15 mouse cellular contexts compared by ENCODE assay signal in the genomic region with DNA sequence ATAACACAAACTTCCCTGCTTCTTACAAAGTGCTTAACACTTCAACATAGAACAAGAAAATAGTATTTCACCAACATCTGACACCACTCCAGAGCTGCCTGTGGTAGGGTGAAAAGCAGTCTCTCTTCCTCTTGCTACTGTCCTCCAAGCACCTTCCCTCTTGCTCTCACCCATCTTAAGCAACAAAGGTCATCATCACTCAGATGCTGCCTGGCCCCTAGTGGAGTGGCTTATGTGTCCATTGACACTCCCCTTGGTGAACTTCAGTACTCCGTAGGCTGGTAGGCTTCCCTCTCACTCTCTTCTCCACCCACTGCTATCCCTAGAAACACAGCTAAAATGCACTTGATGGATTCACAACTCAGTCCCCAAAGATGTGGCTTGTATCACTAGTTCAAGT. TPM values are rescaled to one million over a fixed set of nuclear protein-coding genes. Genes with fewer than 3 reads are reported as not detected.
DNase-seq lines count a peak whose midpoint lies in the region; ATAC-seq and TF ChIP-seq lines count a peak whose summit lies in the region.
"Had no signal": no experiment of that assay in that cellular context is flagged by ENCODE, and none has a peak within 500 bp of the region (broad histone marks: within the 10 kb centered on the region; RNA-seq: fewer than 3 reads in every experiment).

No protein-coding gene starts in this region.

- no peaks in the 10 kb centered on the region for H3K9me3 ChIP-seq in heart, embryonic 14.5 days (ENCODE audit: control insufficient read depth, low read length)
- no peaks in the 10 kb centered on the region for H3K9me3 ChIP-seq in heart, embryonic 10.5 days
- no peaks in the 10 kb centered on the region for H3K9me3 ChIP-seq in midbrain, embryonic 12.5 days
- no peaks in the 10 kb centered on the region for H3K9me3 ChIP-seq in midbrain, embryonic 11.5 days (ENCODE audit: control insufficient read depth, low read length)
- no peaks in the 10 kb centered on the region for H3K9me3 ChIP-seq in hindbrain, postnatal 0 days (ENCODE audit: low read length)
- H3K9me3 ChIP-seq in neural tube, embryonic 15.5 days (replicated peaks) = no peaks in the 10 kb centered on the region

- no peaks in the 10 kb centered on the region; the same call in 1 of the 2 replicates for H3K27me3 ChIP-seq in heart, embryonic 14.5 days (ENCODE audit: control insufficient read depth, insufficient read depth, low read length)
- H3K27me3 ChIP-seq in heart, embryonic 10.5 days (ENCODE audit: insufficient read depth, poor library complexity, severe bottlenecking) = peaks cover 7% of the 10 kb centered on the region; the same call in 1 of the 2 replicates
- peaks cover 8% of the 10 kb centered on the region for H3K27me3 ChIP-seq in midbrain, embryonic 12.5 days
- peaks cover 4% of the 10 kb centered on the region; the same call in 1 of the 2 replicates for H3K27me3 ChIP-seq in midbrain, embryonic 11.5 days (ENCODE audit: control insufficient read depth, insufficient read depth, low read length)
- H3K27me3 ChIP-seq in hindbrain, postnatal 0 days (ENCODE audit: insufficient read depth, low read length) = no peaks in the 10 kb centered on the region
- H3K27me3 ChIP-seq in neural tube, embryonic 15.5 days (replicated peaks) = no peaks in the 10 kb centered on the region

- WGBS in heart, embryonic 14.5 days = 56% methylated on average over 1 of the region's 1 CpGs
- 57% methylated on average over 1 of the region's 1 CpGs for WGBS in heart, embryonic 10.5 days
- 76% methylated on average over 1 of the region's 1 CpGs for WGBS in midbrain, embryonic 12.5 days
- 75% methylated on average over 1 of the region's 1 CpGs for WGBS in midbrain, embryonic 11.5 days
- 75% methylated on average over 1 of the region's 1 CpGs for WGBS in hindbrain, postnatal 0 days
- 73% methylated on average over 1 of the region's 1 CpGs for WGBS in neural tube, embryonic 15.5 days

- no peak for ATAC-seq in heart, embryonic 14.5 days (ENCODE audit: insufficient number of reproducible peaks, insufficient read depth, low FRiP score, low read depth)
- ATAC-seq in midbrain, embryonic 12.5 days (ENCODE audit: low FRiP score, low read depth) = no peak
- ATAC-seq in midbrain, embryonic 11.5 days (ENCODE audit: low FRiP score) = no peak
- no peak for ATAC-seq in hindbrain, postnatal 0 days
- ATAC-seq in neural tube, embryonic 15.5 days (ENCODE audit: low FRiP score) = no peak

- no peak overlapping the region for H3K9ac ChIP-seq in heart, embryonic 14.5 days (ENCODE audit: low read length)
- no peak overlapping the region for H3K9ac ChIP-seq in midbrain, embryonic 12.5 days (replicated peaks)
- H3K9ac ChIP-seq in midbrain, embryonic 11.5 days (ENCODE audit: low read length) = no peak overlapping the region
- no peak overlapping the region for H3K9ac ChIP-seq in hindbrain, postnatal 0 days (replicated peaks; ENCODE audit: low read length)
- no peak overlapping the region for H3K9ac ChIP-seq in neural tube, embryonic 15.5 days (replicated peaks)

- H3K27ac ChIP-seq in heart, embryonic 14.5 days (replicated peaks in 1 of 2; ENCODE audit: control insufficient read depth in 1 of 2, insufficient read depth in 1 of 2, low read depth in 2 of 2, low read length in 2 of 2) = no peak overlapping the region
- no peak overlapping the region for H3K27ac ChIP-seq in heart, embryonic 10.5 days
- no peak overlapping the region for H3K27ac ChIP-seq in midbrain, embryonic 12.5 days (replicated peaks)
- no peak overlapping the region for H3K27ac ChIP-seq in midbrain, embryonic 11.5 days (ENCODE audit: low read depth, low read length)
- H3K27ac ChIP-seq in hindbrain, postnatal 0 days = no peak overlapping the region
- no peak overlapping the region for H3K27ac ChIP-seq in neural tube, embryonic 15.5 days (replicated peaks)
- H3K27ac ChIP-seq: macrophage had no signal

- TF ChIP-seq CTCF in hindbrain, postnatal 0 days (IDR thresholded peaks at IDR 0.05; ENCODE audit: low read depth) = no peak

- 0 out of 2 replicates have a peak, but pooled peaks cover 7% of the 10 kb centered on the region for H3K36me3 ChIP-seq in heart, embryonic 14.5 days (ENCODE audit: control insufficient read depth, insufficient read depth, low read length)
- H3K36me3 ChIP-seq in heart, embryonic 10.5 days = peaks cover 9% of the 10 kb centered on the region
- H3K36me3 ChIP-seq in midbrain, embryonic 12.5 days = 0 out of 2 replicates have a peak, but pooled peaks cover 8% of the 10 kb centered on the region
- peaks cover 4% of the 10 kb centered on the region; the same call in 1 of the 2 replicates for H3K36me3 ChIP-seq in midbrain, embryonic 11.5 days (ENCODE audit: control insufficient read depth, insufficient read depth, low read length)
- no peaks in the 10 kb centered on the region for H3K36me3 ChIP-seq in hindbrain, postnatal 0 days (ENCODE audit: insufficient read depth, low read length)
- no peaks in the 10 kb centered on the region; the same call in 1 of the 2 replicates for H3K36me3 ChIP-seq in neural tube, embryonic 15.5 days

- H3K4me3 ChIP-seq in heart, embryonic 14.5 days (ENCODE audit: control insufficient read depth in 1 of 2, insufficient read depth in 1 of 2, low read depth in 1 of 2, low read length in 2 of 2) = peak overlapping the region in 1 of 2 experiments; percentile 8; a peak in 1 of 4 replicates
- H3K4me3 ChIP-seq in heart, embryonic 10.5 days = no peak overlapping the region
- no peak overlapping the region for H3K4me3 ChIP-seq in midbrain, embryonic 12.5 days
- no peak overlapping the region for H3K4me3 ChIP-seq in midbrain, embryonic 11.5 days (ENCODE audit: low read depth, low read length)
- H3K4me3 ChIP-seq in hindbrain, postnatal 0 days (ENCODE audit: low read length) = no peak overlapping the region
- H3K4me3 ChIP-seq in neural tube, embryonic 15.5 days (replicated peaks) = no peak overlapping the region
- H3K4me3 ChIP-seq: erythroblast, embryonic 14.5 days had no signal

- peaks cover 4 to 38% of the 10 kb centered on the region in 2 experiments; a peak in 3 of 4 replicates for H3K4me1 ChIP-seq in heart, embryonic 14.5 days (ENCODE audit: control insufficient read depth in 2 of 2, insufficient read depth in 2 of 2, low read length in 2 of 2)
- peaks cover 17% of the 10 kb centered on the region; the same call in 1 of the 2 replicates for H3K4me1 ChIP-seq in heart, embryonic 10.5 days
- peaks cover 28% of the 10 kb centered on the region for H3K4me1 ChIP-seq in midbrain, embryonic 12.5 days
- H3K4me1 ChIP-seq in midbrain, embryonic 11.5 days (ENCODE audit: control insufficient read depth, insufficient read depth, low read length) = peaks cover 12% of the 10 kb centered on the region
- peaks cover 15% of the 10 kb centered on the region; the same call in 1 of the 2 replicates for H3K4me1 ChIP-seq in hindbrain, postnatal 0 days (ENCODE audit: insufficient read depth, low read length)
- peaks cover 47% of the 10 kb centered on the region for H3K4me1 ChIP-seq in neural tube, embryonic 15.5 days

- H3K4me2 ChIP-seq in heart, embryonic 14.5 days (ENCODE audit: low read length) = peak overlapping the region; percentile 21; the same call in 1 of the 2 replicates
- peak overlapping the region; percentile 16; the same call in 1 of the 2 replicates for H3K4me2 ChIP-seq in midbrain, embryonic 12.5 days (replicated peaks)
- no peak overlapping the region for H3K4me2 ChIP-seq in midbrain, embryonic 11.5 days
- H3K4me2 ChIP-seq in hindbrain, postnatal 0 days (ENCODE audit: low read depth, low read length) = peak overlapping the region; percentile 74; the same call in 1 of the 2 replicates
- peak overlapping the region; percentile 31 for H3K4me2 ChIP-seq in neural tube, embryonic 15.5 days

- DNase-seq in heart, embryonic 10.5 days (ENCODE audit: low spot score) = no peak
- no peak for DNase-seq in midbrain, embryonic 11.5 days (ENCODE audit: low spot score, missing footprints)
- DNase-seq in hindbrain, postnatal 0 days (ENCODE audit: low spot score) = no peak
- no peak for DNase-seq in frontal cortex, adult 2 months (ENCODE audit: extremely low spot score in 1 of 2, low spot score in 1 of 2)
- no peak for DNase-seq in layer of hippocampus, postnatal 36 days
- DNase-seq: adrenal gland, adult 2 months; cerebellum, adult 11 months; heart, postnatal 4 days; right cerebral cortex, adult 18-20 months; thymus, adult 18-20 months had no signal

RNA-seq across cellular contexts. Expression of gene Crebbp, which starts 3.5 kb away (rescaled TPM):
- polyA plus RNA-seq in heart, embryonic 14.5 days (2014; fragmentation: Nextera tagmentation; extraction: Ambion mirVana) = 24.8 and 30.2 TPM in 2 replicates
- 19.9 and 26.9 TPM in 2 replicates for polyA plus RNA-seq in heart, embryonic 10.5 days (2016; fragmentation: Nextera tagmentation; extraction: Ambion mirVana)
- polyA plus RNA-seq in midbrain, embryonic 12.5 days (2016; fragmentation: Nextera tagmentation; extraction: Ambion mirVana) = 39.9 and 41.3 TPM in 2 replicates
- 30.8 and 32.7 TPM in 2 replicates for polyA plus RNA-seq in midbrain, embryonic 11.5 days (2014; fragmentation: Nextera tagmentation; extraction: Ambion mirVana)
- 59.4 and 61.6 TPM in 2 replicates for total RNA-seq in hindbrain, postnatal 0 days (2014; rRNA removed)
- polyA plus RNA-seq in hindbrain, postnatal 0 days (2015; fragmentation: Nextera tagmentation; extraction: Ambion mirVana) = 28.3 and 29.8 TPM in 2 replicates
- polyA plus RNA-seq in neural tube, embryonic 15.5 days (2015; fragmentation: Nextera tagmentation; extraction: Ambion mirVana) = 32.7 and 33.9 TPM in 2 replicates
- 37.1 and 38.0 TPM in 2 replicates for polyA plus RNA-seq in frontal cortex, adult 2 months (2012; rRNA removed)
- total RNA-seq in layer of hippocampus, postnatal 36 days (2021) = 10 to 100 TPM; 77.3 to 96.4 TPM
